Mouse (Mus musculus): ENCODE data around the gene Acap1. TPM values are rescaled to one million over a fixed set of nuclear protein-coding genes. Genes with fewer than 3 reads are reported as not detected.

Gene Acap1
- total RNA-seq, 1 experiment = 9.6 TPM

DNA sequence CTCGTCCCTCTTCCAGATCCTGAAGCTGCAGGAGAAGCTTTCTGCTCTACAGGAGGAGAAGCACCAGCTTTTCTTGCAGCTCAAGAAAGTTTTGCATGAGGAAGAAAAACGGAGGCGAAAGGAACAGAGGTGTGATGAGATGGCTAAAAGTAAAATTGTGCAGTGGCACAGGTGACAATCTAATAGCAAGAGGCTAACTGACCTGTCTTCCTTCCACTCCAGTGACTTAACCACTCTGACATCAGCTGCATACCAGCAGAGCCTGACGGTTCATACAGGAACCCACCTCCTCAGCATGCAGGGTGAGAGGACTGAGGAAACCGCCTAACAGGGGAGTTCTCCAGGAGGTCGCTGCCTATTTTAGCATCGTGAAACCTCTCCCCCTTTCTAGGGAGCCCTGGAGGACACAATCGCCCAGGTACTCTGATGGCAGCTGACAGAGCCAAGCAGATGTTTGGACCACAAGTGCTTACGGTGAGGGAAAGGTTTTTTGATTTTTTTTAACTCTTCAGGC lies 19.6 kb upstream of the Acap1 start:
- Histone ChIP-seq H3K9ac (ENCODE audit: insufficient read depth, low read depth, low read length, poor library complexity, severe bottlenecking) (no peak overlapping the region), H3K27ac (ENCODE audit: insufficient read depth, low read depth, low read length, poor library complexity, severe bottlenecking) (no peak overlapping the region), H3K36me3 (ENCODE audit: control insufficient read depth, insufficient read depth, low read length, poor library complexity, severe bottlenecking) (peaks cover 72% of the 10 kb centered on the region), H3K4me1 (ENCODE audit: control insufficient read depth in 2 of 2, insufficient read depth in 2 of 2, low read length in 2 of 2, poor library complexity in 1 of 2) (peaks cover 0 to 17% of the 10 kb centered on the region in 2 experiments; a peak in 1 of 4 replicates), H3K4me3 (ENCODE audit: insufficient read depth in 1 of 2, low read depth in 1 of 2, low read length in 2 of 2, poor library complexity in 1 of 2, severe bottlenecking in 1 of 2) (no peak overlapping the region), H3K9me3 (ENCODE audit: control insufficient read depth, insufficient read depth, low read depth, low read length) (no peaks in the 10 kb centered on the region)
- in situ Hi-C loops (cut with MboI; ENCODE audit: low sequenced_read_pairs in 2 of 2, unreplicated experiment in 2 of 2) = no loop called here
- no peak for TF ChIP-seq ZNF384 (IDR thresholded peaks at IDR 0.05; ENCODE audit: low read depth, low read length)
- no peak for TF ChIP-seq HCFC1 (IDR thresholded peaks at IDR 0.05; ENCODE audit: borderline replicate concordance, insufficient read depth, low read length)
- TF ChIP-seq MAFK (IDR thresholded peaks at IDR 0.05; ENCODE audit: insufficient read depth, low read depth, low read length) = no peak
- TF ChIP-seq ZC3H11A (IDR thresholded peaks at IDR 0.05; ENCODE audit: borderline replicate concordance, low read depth, low read length) = no peak
- no peak for TF ChIP-seq CHD2 (IDR thresholded peaks at IDR 0.05; ENCODE audit: low read depth, low read length)
- no peak for DNase-seq (ENCODE audit: low read depth, low spot score)

GRCm38 (mm10) chr11:69914372-69914764 lies 19.0 kb upstream of the Acap1 start:
- Histone ChIP-seq H3K36me3 (ENCODE audit: control insufficient read depth, insufficient read depth, low read length, poor library complexity, severe bottlenecking) (peaks cover 68% of the 10 kb centered on the region), H3K4me3 (ENCODE audit: insufficient read depth in 1 of 2, low read depth in 1 of 2, low read length in 2 of 2, poor library complexity in 1 of 2, severe bottlenecking in 1 of 2) (peak overlapping the region; percentile 80 to 87), H3K9ac (ENCODE audit: insufficient read depth, low read depth, low read length, poor library complexity, severe bottlenecking) (peak overlapping the region; percentile 82), H3K27ac (ENCODE audit: insufficient read depth, low read depth, low read length, poor library complexity, severe bottlenecking) (peak overlapping the region; percentile 81; the same call in 1 of the 2 replicates), H3K9me3 (ENCODE audit: control insufficient read depth, insufficient read depth, low read depth, low read length) (no peaks in the 10 kb centered on the region), H3K4me1 (ENCODE audit: control insufficient read depth in 2 of 2, insufficient read depth in 2 of 2, low read length in 2 of 2, poor library complexity in 1 of 2) (peaks cover 0 to 15% of the 10 kb centered on the region in 2 experiments; a peak in 1 of 4 replicates)
- in situ Hi-C loops (cut with MboI; ENCODE audit: low sequenced_read_pairs in 2 of 2, unreplicated experiment in 2 of 2) = no loop called here
- no peak for DNase-seq (ENCODE audit: low read depth, low spot score)
- TF ChIP-seq ZNF384 (IDR thresholded peaks at IDR 0.05; ENCODE audit: low read depth, low read length) (no peak), HCFC1 (IDR thresholded peaks at IDR 0.05; ENCODE audit: borderline replicate concordance, insufficient read depth, low read length) (no peak), MAFK (IDR thresholded peaks at IDR 0.05; ENCODE audit: insufficient read depth, low read depth, low read length) (no peak), CHD2 (IDR thresholded peaks at IDR 0.05; ENCODE audit: low read depth, low read length) (0 out of 2 replicates have a peak, but pooled peaks have one; percentile 12), ZC3H11A (IDR thresholded peaks at IDR 0.05; ENCODE audit: borderline replicate concordance, low read depth, low read length) (no peak)

GRCm38 (mm10) chr11:69913554-69914371 lies 18.4 kb upstream of the Acap1 start, which contains the start of gene Gps2:
Gps2 (plus strand) TSS chr11:69913888.
- H3K4me1 ChIP-seq (ENCODE audit: control insufficient read depth in 2 of 2, insufficient read depth in 2 of 2, low read length in 2 of 2, poor library complexity in 1 of 2) = peaks cover 0 to 11% of the 10 kb centered on the region in 2 experiments; a peak in 1 of 4 replicates
- no peak for TF ChIP-seq ZNF384 (IDR thresholded peaks at IDR 0.05; ENCODE audit: low read depth, low read length)
- TF ChIP-seq MAFK (IDR thresholded peaks at IDR 0.05; ENCODE audit: insufficient read depth, low read depth, low read length) = no peak
- peak; percentile 81 for TF ChIP-seq HCFC1 (IDR thresholded peaks at IDR 0.05; ENCODE audit: borderline replicate concordance, insufficient read depth, low read length)
- TF ChIP-seq CHD2 (IDR thresholded peaks at IDR 0.05; ENCODE audit: low read depth, low read length) = peak; percentile 93
- TF ChIP-seq ZC3H11A (IDR thresholded peaks at IDR 0.05; ENCODE audit: borderline replicate concordance, low read depth, low read length) = no peak
- in situ Hi-C loops (cut with MboI; ENCODE audit: low sequenced_read_pairs in 2 of 2, unreplicated experiment in 2 of 2) = no loop called here

DNA sequence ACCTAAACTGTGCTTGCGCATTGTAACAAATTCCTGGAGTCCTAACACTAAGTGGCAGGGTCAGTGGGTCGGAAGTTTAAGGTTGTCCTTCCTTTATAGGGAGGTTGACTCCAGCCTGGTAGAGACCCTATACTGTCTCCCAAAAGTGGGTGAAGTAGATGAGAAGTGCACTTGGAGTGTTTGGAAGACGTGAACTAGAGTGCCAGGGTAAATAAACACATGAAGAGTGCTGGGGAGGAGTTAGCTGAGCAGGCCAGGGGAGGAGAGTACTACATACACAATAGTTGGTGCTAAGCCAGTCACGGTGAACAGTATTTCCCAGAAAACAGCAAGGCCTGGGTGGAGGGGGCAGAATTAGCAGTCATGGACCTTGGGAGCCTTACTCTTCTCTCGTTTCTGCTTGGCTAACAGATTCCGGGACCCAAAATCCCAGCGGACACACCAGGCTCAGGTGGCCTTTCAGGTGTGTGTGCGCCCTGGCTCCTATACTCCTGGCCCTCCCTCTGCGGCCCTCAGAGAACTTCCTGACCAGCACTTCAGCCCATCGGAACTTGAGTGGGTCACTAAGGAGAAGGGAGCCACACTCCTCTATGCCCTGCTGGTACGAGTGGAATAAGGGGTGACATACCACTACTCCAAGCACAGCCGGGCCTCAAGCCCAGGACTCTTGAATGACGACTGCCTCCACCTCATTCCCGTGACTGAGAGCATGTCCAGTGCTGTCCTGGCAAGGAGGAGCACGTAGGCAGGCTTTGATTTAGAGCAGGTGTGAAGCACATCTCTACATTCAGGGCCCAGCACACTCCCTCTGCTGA lies 17.6 kb upstream of the Acap1 start:
- H3K9ac ChIP-seq (ENCODE audit: insufficient read depth, low read depth, low read length, poor library complexity, severe bottlenecking) = peak overlapping the region; percentile 73
- peak overlapping the region; percentile 80 to 87 for H3K4me3 ChIP-seq (ENCODE audit: insufficient read depth in 1 of 2, low read depth in 1 of 2, low read length in 2 of 2, poor library complexity in 1 of 2, severe bottlenecking in 1 of 2)
- TF ChIP-seq ZNF384 (IDR thresholded peaks at IDR 0.05; ENCODE audit: low read depth, low read length) (no peak), ZC3H11A (IDR thresholded peaks at IDR 0.05; ENCODE audit: borderline replicate concordance, low read depth, low read length) (no peak), HCFC1 (IDR thresholded peaks at IDR 0.05; ENCODE audit: borderline replicate concordance, insufficient read depth, low read length) (no peak), CHD2 (IDR thresholded peaks at IDR 0.05; ENCODE audit: low read depth, low read length) (no peak), MAFK (IDR thresholded peaks at IDR 0.05; ENCODE audit: insufficient read depth, low read depth, low read length) (no peak)
- peaks cover 66% of the 10 kb centered on the region for H3K36me3 ChIP-seq (ENCODE audit: control insufficient read depth, insufficient read depth, low read length, poor library complexity, severe bottlenecking)
- H3K4me1 ChIP-seq (ENCODE audit: control insufficient read depth in 2 of 2, insufficient read depth in 2 of 2, low read length in 2 of 2, poor library complexity in 1 of 2) = peaks cover 0 to 10% of the 10 kb centered on the region in 2 experiments; a peak in 1 of 4 replicates
- DNase-seq (ENCODE audit: low read depth, low spot score) = no peak
- H3K27ac ChIP-seq (ENCODE audit: insufficient read depth, low read depth, low read length, poor library complexity, severe bottlenecking) = peak overlapping the region; percentile 38; the same call in 1 of the 2 replicates
- H3K9me3 ChIP-seq (ENCODE audit: control insufficient read depth, insufficient read depth, low read depth, low read length) = no peaks in the 10 kb centered on the region
- in situ Hi-C loops (cut with MboI; ENCODE audit: low sequenced_read_pairs in 2 of 2, unreplicated experiment in 2 of 2) = no loop called here

More at GRCm38 (mm10) chr11:69913554-69914371, 18.4 kb upstream of the Acap1 start, which contains the start of gene Gps2:
- peaks cover 67% of the 10 kb centered on the region for H3K36me3 ChIP-seq (ENCODE audit: control insufficient read depth, insufficient read depth, low read length, poor library complexity, severe bottlenecking)
- peak within 1 kb of the TSS; percentile 81 for H3K27ac ChIP-seq (ENCODE audit: insufficient read depth, low read depth, low read length, poor library complexity, severe bottlenecking)
- H3K9ac ChIP-seq (ENCODE audit: insufficient read depth, low read depth, low read length, poor library complexity, severe bottlenecking) = peak within 1 kb of the TSS; percentile 82
- no peaks in the 10 kb centered on the region for H3K9me3 ChIP-seq (ENCODE audit: control insufficient read depth, insufficient read depth, low read depth, low read length)
- peak; percentile 92 for DNase-seq (ENCODE audit: low read depth, low spot score)
- H3K4me3 ChIP-seq (ENCODE audit: insufficient read depth in 1 of 2, low read depth in 1 of 2, low read length in 2 of 2, poor library complexity in 1 of 2, severe bottlenecking in 1 of 2) = peak within 1 kb of the TSS; percentile 80 to 87

All from ES-E14 (cell line).